Mouse (Mus musculus) limb, embryonic 12.5 days (tissue): ENCODE measurements at regions not wholly inside any gene's neighbourhood (a gene's known extent, or its start where the extent isn't known, plus 50 kb on each side); places are given as distances from the start of the nearest gene placed in this dataset.
A peak's percentile ranks its signal among the peaks of the same experiment; 100 is the strongest.

Source experiments
- ATAC-seq: fragments of 200-750 bp; cut with Nextera tagmentation; 2 replicates; pipeline ENCODE4 v1.8.0; 2017; ENCODE audit warnings: low read depth, moderate TSS enrichment; ENCODE audit not compliant: insufficient number of reproducible peaks, insufficient read depth, low FRiP score, low TSS enrichment
- H3K27ac ChIP-seq: fragments of 300-500 bp; sonication (generic); 2 replicates; pipeline ENCODE4 v1.5.1; 2016; ENCODE audit warnings: mild to moderate bottlenecking, moderate library complexity
- H3K27me3 ChIP-seq: fragments of 300-500 bp; sonication (generic); 2 replicates; pipeline ENCODE4 v1.6.1; 2016; ENCODE audit warnings: mild to moderate bottlenecking, moderate library complexity
- H3K36me3 ChIP-seq: fragments of 300-500 bp; sonication (generic); 2 replicates; pipeline ENCODE4 v1.6.1; 2016; ENCODE audit warnings: mild to moderate bottlenecking, moderate library complexity
- H3K4me1 ChIP-seq: fragments of 300-500 bp; sonication (generic); replicated peaks from 2 replicates; pipeline ENCODE4 v1.6.1; 2016
- H3K4me2 ChIP-seq: fragments of 300-500 bp; sonication (generic); 2 replicates; pipeline ENCODE4 v1.6.1; 2016; ENCODE audit warnings: mild to moderate bottlenecking, moderate library complexity
- H3K4me3 ChIP-seq: fragments of 300-500 bp; sonication (generic); replicated peaks from 2 replicates; pipeline ENCODE4 v1.5.1; 2016; ENCODE audit warnings: mild to moderate bottlenecking
- H3K9ac ChIP-seq: fragments of 300-500 bp; sonication (generic); replicated peaks from 2 replicates; pipeline ENCODE4 v1.6.1; 2016; ENCODE audit warnings: mild to moderate bottlenecking, moderate library complexity
- H3K9me3 ChIP-seq: fragments of 300-500 bp; sonication (generic); 2 replicates; pipeline ENCODE4 v1.6.1; 2016; ENCODE audit warnings: mild to moderate bottlenecking, moderate library complexity
- WGBS: fragments of 180-500 bp; shearing (Covaris S2); methylation state at CpG from one replicate; pipeline ENCODE4 v1.1.7; 2016; 5-methylcytosine and 5-hydroxymethylcytosine counted together

GRCm38 (mm10) chr15:31841519-31841918 lies 239.9 kb downstream of the Fam173b start:
- Histone ChIP-seq H3K36me3 (no peaks in the 10 kb centered on the region), H3K27ac (no peak overlapping the region), H3K4me2 (no peak overlapping the region), H3K9me3 (no peaks in the 10 kb centered on the region), H3K4me3 (no peak overlapping the region), H3K9ac (no peak overlapping the region), H3K27me3 (no peaks in the 10 kb centered on the region), H3K4me1 (no peaks in the 10 kb centered on the region)
- no peak for ATAC-seq
- 82% methylated on average over 1 of the region's 1 CpGs for WGBS

GRCm38 (mm10) chr15:31854764-31855163 lies 253.1 kb downstream of the Fam173b start:
- no peak for ATAC-seq
- no peaks in the 10 kb centered on the region for H3K4me1 ChIP-seq
- WGBS = 78% methylated on average over 5 of the region's 5 CpGs

GRCm38 (mm10) chr15:31855188-31855587 lies 253.5 kb downstream of the Fam173b start:
- Histone ChIP-seq H3K4me1 (no peaks in the 10 kb centered on the region), H3K4me2 (no peak overlapping the region), H3K27me3 (no peaks in the 10 kb centered on the region), H3K9ac (no peak overlapping the region), H3K4me3 (no peak overlapping the region), H3K9me3 (no peaks in the 10 kb centered on the region), H3K36me3 (no peaks in the 10 kb centered on the region), H3K27ac (no peak overlapping the region)
- WGBS = 60% methylated on average over 3 of the region's 3 CpGs
- no peak for ATAC-seq

More at GRCm38 (mm10) chr15:31854764-31855163, 253.1 kb downstream of the Fam173b start:
- no peaks in the 10 kb centered on the region for H3K27me3 ChIP-seq
- H3K36me3 ChIP-seq = no peaks in the 10 kb centered on the region
- no peak overlapping the region for H3K4me2 ChIP-seq
- H3K4me3 ChIP-seq = no peak overlapping the region
- H3K9ac ChIP-seq = no peak overlapping the region
- no peak overlapping the region for H3K27ac ChIP-seq
- no peaks in the 10 kb centered on the region for H3K9me3 ChIP-seq

GRCm38 (mm10) chr15:31869100-31869499 lies 267.4 kb downstream of the Fam173b start:
- no peaks in the 10 kb centered on the region for H3K36me3 ChIP-seq
- H3K9me3 ChIP-seq = no peaks in the 10 kb centered on the region
- H3K27ac ChIP-seq = no peak overlapping the region
- H3K9ac ChIP-seq = no peak overlapping the region
- no peak overlapping the region for H3K4me2 ChIP-seq
- H3K27me3 ChIP-seq = no peaks in the 10 kb centered on the region
- no peak overlapping the region for H3K4me3 ChIP-seq
- WGBS = 64% methylated on average over 3 of the region's 3 CpGs
- no peak; the same call in 1 of the 2 replicates for ATAC-seq
- peaks cover 17% of the 10 kb centered on the region for H3K4me1 ChIP-seq

- Histone ChIP-seq H3K9ac (no peak overlapping the region), H3K4me1 (peaks cover 17% of the 10 kb centered on the region), H3K36me3 (no peaks in the 10 kb centered on the region), H3K4me3 (no peak overlapping the region), H3K27me3 (no peaks in the 10 kb centered on the region), H3K4me2 (peak overlapping the region; percentile 38), H3K27ac (0 out of 2 replicates have a peak overlapping the region, but pooled peaks have one; percentile 45), H3K9me3 (no peaks in the 10 kb centered on the region)
- WGBS = 15% methylated on average over 14 of the region's 14 CpGs
- ATAC-seq = peak; percentile 85
These were observed 268.2 kb downstream of the Fam173b start for GRCm38 (mm10) chr15:31869673-31870417.

- ATAC-seq = no peak
- H3K4me2 ChIP-seq = no peak overlapping the region
- no peak overlapping the region for H3K9ac ChIP-seq
- H3K9me3 ChIP-seq = no peaks in the 10 kb centered on the region
- no peak overlapping the region for H3K4me3 ChIP-seq
- no peak overlapping the region for H3K27ac ChIP-seq
- peaks cover 3% of the 10 kb centered on the region for H3K4me1 ChIP-seq
- WGBS = 84% methylated on average over 2 of the region's 2 CpGs
- no peaks in the 10 kb centered on the region for H3K27me3 ChIP-seq
- no peaks in the 10 kb centered on the region for H3K36me3 ChIP-seq
These were observed 273.8 kb downstream of the Fam173b start for GRCm38 (mm10) chr15:31875436-31875835.

GRCm38 (mm10) chr15:31880479-31880878 lies 278.8 kb downstream of the Fam173b start:
- H3K36me3 ChIP-seq = no peaks in the 10 kb centered on the region
- no peak overlapping the region for H3K27ac ChIP-seq
- H3K9me3 ChIP-seq = no peaks in the 10 kb centered on the region
- 58% methylated on average over 9 of the region's 9 CpGs for WGBS
- ATAC-seq = no peak
- H3K4me3 ChIP-seq = no peak overlapping the region
- no peak overlapping the region for H3K4me2 ChIP-seq
- H3K27me3 ChIP-seq = no peaks in the 10 kb centered on the region
- H3K4me1 ChIP-seq = peaks cover 5% of the 10 kb centered on the region; the same call in 1 of the 2 replicates
- H3K9ac ChIP-seq = no peak overlapping the region

GRCm38 (mm10) chr15:31882331-31882730 lies 280.7 kb downstream of the Fam173b start:
- Histone ChIP-seq H3K9ac (no peak overlapping the region), H3K27ac (no peak overlapping the region), H3K27me3 (no peaks in the 10 kb centered on the region), H3K36me3 (no peaks in the 10 kb centered on the region), H3K4me1 (peaks cover 5% of the 10 kb centered on the region; the same call in 1 of the 2 replicates), H3K9me3 (no peaks in the 10 kb centered on the region), H3K4me2 (no peak overlapping the region), H3K4me3 (no peak overlapping the region)
- ATAC-seq = no peak
- WGBS = 75% methylated on average over 5 of the region's 5 CpGs

- WGBS = 65% methylated on average over 9 of the region's 9 CpGs
- ATAC-seq = no peak
- Histone ChIP-seq H3K27ac (no peak overlapping the region), H3K4me1 (peaks cover 5% of the 10 kb centered on the region; the same call in 1 of the 2 replicates), H3K36me3 (no peaks in the 10 kb centered on the region), H3K27me3 (no peaks in the 10 kb centered on the region), H3K9me3 (no peaks in the 10 kb centered on the region), H3K4me3 (no peak overlapping the region), H3K9ac (no peak overlapping the region), H3K4me2 (no peak overlapping the region)
These were observed 281.9 kb downstream of the Fam173b start for GRCm38 (mm10) chr15:31883516-31883915.

- no peak for ATAC-seq
- no peak overlapping the region for H3K9ac ChIP-seq
- no peaks in the 10 kb centered on the region for H3K9me3 ChIP-seq
- no peak overlapping the region for H3K4me2 ChIP-seq
- no peaks in the 10 kb centered on the region for H3K36me3 ChIP-seq
- no peaks in the 10 kb centered on the region; the same call in 1 of the 2 replicates for H3K4me1 ChIP-seq
- H3K4me3 ChIP-seq = no peak overlapping the region
- H3K27me3 ChIP-seq = no peaks in the 10 kb centered on the region
- 65% methylated on average over 13 of the region's 13 CpGs for WGBS
- no peak overlapping the region for H3K27ac ChIP-seq
These were observed 278.0 kb upstream of the Tas2r119 start for GRCm38 (mm10) chr15:31898904-31899650.

- Histone ChIP-seq H3K4me1 (no peaks in the 10 kb centered on the region; the same call in 1 of the 2 replicates), H3K27me3 (no peaks in the 10 kb centered on the region), H3K4me3 (no peak overlapping the region), H3K9ac (no peak overlapping the region), H3K9me3 (no peaks in the 10 kb centered on the region), H3K36me3 (no peaks in the 10 kb centered on the region), H3K27ac (no peak overlapping the region), H3K4me2 (no peak overlapping the region)
- WGBS = 81% methylated on average over 4 of the region's 4 CpGs
- no peak for ATAC-seq
These were observed 276.8 kb upstream of the Tas2r119 start for GRCm38 (mm10) chr15:31900325-31900724.
